Mouse (Mus musculus): ENCODE data around the gene Gm3854.

DNA sequence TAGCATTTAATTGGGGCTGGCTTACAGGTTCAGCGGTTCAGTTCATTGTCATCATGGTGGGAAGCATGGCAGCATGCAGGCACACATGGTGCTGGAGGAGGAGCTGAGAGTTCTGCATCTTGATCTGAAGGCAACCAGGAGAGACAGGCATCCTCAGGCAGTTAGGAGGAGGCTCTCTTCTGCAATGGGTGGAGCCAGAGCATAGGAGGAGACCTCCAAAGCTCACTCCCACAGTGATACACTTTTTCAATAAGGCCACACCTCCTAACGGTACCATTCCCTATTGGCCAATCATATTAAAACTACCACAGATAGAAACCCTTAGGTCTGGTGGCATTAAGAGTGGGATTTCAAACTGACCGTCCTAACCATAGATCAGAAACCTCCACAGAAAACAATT is 25.9 kb downstream of the Gm3854 start:
- TF ChIP-seq CTCF (IDR thresholded peaks at IDR 0.05; ENCODE audit: control insufficient read depth, insufficient read depth, low read length): no peak
- no peak for TF ChIP-seq POLR2A (IDR thresholded peaks at IDR 0.05; ENCODE audit: borderline replicate concordance, control insufficient read depth, low read depth, low read length)

Measured in bone marrow, adult 2 months (tissue).